Mouse (Mus musculus): ENCODE measurements at regions not wholly inside any gene's neighbourhood (a gene's known extent, or its start where the extent isn't known, plus 50 kb on each side); places are given as distances from the start of the nearest gene placed in this dataset.

DNA sequence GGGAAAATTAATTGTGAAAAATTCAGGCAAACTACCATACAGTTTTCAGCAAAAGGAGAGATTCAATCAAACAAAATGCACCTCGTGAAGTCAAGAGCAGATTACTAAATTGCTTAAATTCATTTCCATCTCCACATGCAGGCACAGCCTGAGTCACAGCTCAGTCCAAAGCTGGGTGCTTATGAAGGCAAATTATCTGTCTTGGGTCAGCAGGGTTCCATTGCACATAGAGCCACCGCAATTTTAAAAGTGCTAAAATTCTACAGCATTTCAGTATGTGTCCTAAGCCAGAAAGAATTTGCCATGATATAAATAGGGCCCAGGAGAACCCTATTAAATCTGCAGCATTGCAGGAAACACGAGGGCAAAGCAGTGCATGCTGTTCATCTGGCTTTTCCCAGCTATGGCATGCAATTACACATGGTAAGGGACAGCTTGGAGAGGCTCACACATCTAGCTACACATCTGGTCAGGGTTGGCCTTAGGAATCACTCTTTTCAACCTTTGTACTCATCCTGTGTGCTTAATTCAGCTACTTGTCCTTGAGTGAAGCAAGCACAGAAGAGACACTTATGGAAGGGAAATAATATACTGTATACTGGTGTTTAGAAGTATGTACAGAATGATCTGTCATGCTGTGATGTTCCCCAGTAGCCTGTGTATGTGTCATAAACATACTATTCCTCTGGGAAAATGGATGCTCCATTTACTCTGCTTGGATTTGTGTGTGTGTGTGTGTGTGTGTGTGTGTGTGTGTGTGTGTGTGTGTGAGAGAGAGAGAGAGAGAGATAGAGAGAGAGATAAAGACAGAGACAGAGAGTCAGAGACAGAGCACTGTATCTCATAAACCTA, 271.0 kb upstream of the Myo3a start:
- H3K4me1 ChIP-seq (ENCODE audit: control insufficient read depth in 1 of 2, insufficient read depth in 2 of 2, low read length in 2 of 2) = no peaks in the 10 kb centered on the region
- H3K4me3 ChIP-seq (ENCODE audit: control insufficient read depth in 1 of 2, insufficient read depth in 1 of 2, low read depth in 2 of 2, low read length in 2 of 2) = no peak overlapping the region
- no peak overlapping the region for H3K27ac ChIP-seq (ENCODE audit: control insufficient read depth, low read depth, low read length)
- H3K27me3 ChIP-seq (ENCODE audit: control insufficient read depth in 1 of 2, insufficient read depth in 2 of 2, low read length in 2 of 2) = peaks cover 0 to 4% of the 10 kb centered on the region in 2 experiments; a peak in 1 of 4 replicates
- H3K79me2 ChIP-seq (ENCODE audit: control insufficient read depth, insufficient read depth, low read length, poor library complexity) = no peaks in the 10 kb centered on the region
- H3K9ac ChIP-seq (ENCODE audit: control insufficient read depth, low read depth, low read length, poor library complexity, severe bottlenecking) = no peak overlapping the region
- DNase-seq (ENCODE audit: low read depth, low spot score) = no peak
- no peak for TF ChIP-seq ZC3H11A (IDR thresholded peaks at IDR 0.05; ENCODE audit: low read depth, low read length)
- TF ChIP-seq MYB (IDR thresholded peaks at IDR 0.05; ENCODE audit: low read depth, low read length) = no peak
- TF ChIP-seq BHLHE40 (IDR thresholded peaks at IDR 0.05; ENCODE audit: borderline replicate concordance, low read depth, low read length) = no peak
- no peak for TF ChIP-seq TAL1 (IDR thresholded peaks at IDR 0.05; ENCODE audit: low read length)
- no peak for TF ChIP-seq ETS1 (IDR thresholded peaks at IDR 0.05; ENCODE audit: low read depth, low read length)
- TF ChIP-seq RCOR1 (IDR thresholded peaks at IDR 0.05; ENCODE audit: low read depth, low read length) = no peak
- TF ChIP-seq ZKSCAN1 (IDR thresholded peaks at IDR 0.05; ENCODE audit: low read depth, low read length) = no peak
- TF ChIP-seq SIN3A (IDR thresholded peaks at IDR 0.05; ENCODE audit: low read length) = no peak
- TF ChIP-seq CTCF (IDR thresholded peaks at IDR 0.05 in 2 of 3, conservative IDR thresholded peaks at IDR 0.05 in 1 of 3; ENCODE audit: control insufficient read depth in 1 of 3, insufficient read depth in 1 of 3, low read depth in 2 of 3, low read length in 3 of 3, poor library complexity in 1 of 3, severe bottlenecking in 1 of 3) = no peak
- no peak for TF ChIP-seq USF2 (IDR thresholded peaks at IDR 0.05; ENCODE audit: borderline replicate concordance in 1 of 2, insufficient read depth in 1 of 2, low read depth in 1 of 2, low read length in 2 of 2)
- no peak for TF ChIP-seq ELF1 (IDR thresholded peaks at IDR 0.05; ENCODE audit: low read depth, low read length)
- no peak for TF ChIP-seq JUND (IDR thresholded peaks at IDR 0.05; ENCODE audit: low read depth, low read length)
- TF ChIP-seq TCF12 (IDR thresholded peaks at IDR 0.05; ENCODE audit: low read depth, low read length) = no peak
- TF ChIP-seq NELFE (IDR thresholded peaks at IDR 0.05; ENCODE audit: low read depth, low read length) = no peak
- no peaks in the 10 kb centered on the region for H3K9me3 ChIP-seq (replicated peaks; ENCODE audit: insufficient read depth, low read length)
- H3K36me3 ChIP-seq (ENCODE audit: control insufficient read depth in 1 of 2, insufficient read depth in 2 of 2, low read length in 2 of 2) = no peaks in the 10 kb centered on the region

DNA sequence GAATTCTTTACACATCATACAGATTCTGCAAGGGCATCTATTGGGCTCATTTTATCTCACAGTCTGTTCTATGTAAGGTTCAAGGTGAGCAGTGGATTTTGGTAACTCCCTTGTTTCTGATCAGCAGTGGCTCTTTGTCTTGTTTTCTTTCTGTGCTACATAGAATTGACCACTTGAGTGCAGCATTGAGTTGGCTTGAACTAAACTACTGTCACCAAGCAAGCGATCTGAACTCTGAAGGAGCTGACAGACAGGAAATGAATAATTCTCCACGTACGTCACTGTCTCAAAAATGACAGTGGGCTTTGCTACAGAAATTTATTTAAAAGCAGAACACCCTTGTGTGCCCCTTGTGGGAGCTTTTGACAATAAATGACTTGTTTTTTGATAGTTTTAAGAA, 268.9 kb upstream of the Myo3a start:
- Histone ChIP-seq H3K27ac (ENCODE audit: control insufficient read depth, low read depth, low read length) (no peak overlapping the region), H3K4me1 (ENCODE audit: control insufficient read depth in 1 of 2, insufficient read depth in 2 of 2, low read length in 2 of 2) (peaks cover 2 to 4% of the 10 kb centered on the region in 2 experiments), H3K36me3 (ENCODE audit: control insufficient read depth in 1 of 2, insufficient read depth in 2 of 2, low read length in 2 of 2) (peaks cover 0 to 4% of the 10 kb centered on the region in 2 experiments; a peak in 1 of 4 replicates), H3K4me3 (ENCODE audit: control insufficient read depth in 1 of 2, insufficient read depth in 1 of 2, low read depth in 2 of 2, low read length in 2 of 2) (peak overlapping the region; percentile 20 to 51), H3K27me3 (ENCODE audit: control insufficient read depth in 1 of 2, insufficient read depth in 2 of 2, low read length in 2 of 2) (peaks cover 0 to 4% of the 10 kb centered on the region in 2 experiments; a peak in 1 of 4 replicates), H3K9me3 (replicated peaks; ENCODE audit: insufficient read depth, low read length) (no peaks in the 10 kb centered on the region), H3K9ac (ENCODE audit: control insufficient read depth, low read depth, low read length, poor library complexity, severe bottlenecking) (peak overlapping the region; percentile 21), H3K79me2 (ENCODE audit: control insufficient read depth, insufficient read depth, low read length, poor library complexity) (no peaks in the 10 kb centered on the region)
- peak; percentile 88 for DNase-seq (ENCODE audit: low read depth, low spot score)
- TF ChIP-seq E2F4 (IDR thresholded peaks at IDR 0.05; ENCODE audit: borderline replicate concordance, low read depth, low read length) (no peak), TBP (IDR thresholded peaks at IDR 0.05; ENCODE audit: low read depth, low read length) (0 out of 2 replicates have a peak, but pooled peaks have one; percentile 14), RAD21 (IDR thresholded peaks at IDR 0.05; ENCODE audit: low read depth, low read length) (peak; percentile 97), CHD2 (IDR thresholded peaks at IDR 0.05; ENCODE audit: low read length) (no peak), CTCF (IDR thresholded peaks at IDR 0.05 in 2 of 3, conservative IDR thresholded peaks at IDR 0.05 in 1 of 3; ENCODE audit: control insufficient read depth in 1 of 3, insufficient read depth in 1 of 3, low read depth in 2 of 3, low read length in 3 of 3, poor library complexity in 1 of 3, severe bottlenecking in 1 of 3) (peak; percentile 35 to 90 (median 78); a peak in 5 of 6 replicates), EP300 (IDR thresholded peaks at IDR 0.05; ENCODE audit: low read depth in 1 of 2, low read length in 2 of 2) (0 out of 4 replicates have a peak, but pooled peaks of 1 of the 2 experiments have one; percentile 11), RCOR1 (IDR thresholded peaks at IDR 0.05; ENCODE audit: low read depth, low read length) (no peak), SMC3 (IDR thresholded peaks at IDR 0.05; ENCODE audit: low read depth, low read length) (peak; percentile 91), MAFK (IDR thresholded peaks at IDR 0.05; ENCODE audit: borderline replicate concordance, low read depth, low read length) (no peak), TCF12 (IDR thresholded peaks at IDR 0.05; ENCODE audit: low read depth, low read length) (no peak), ZC3H11A (IDR thresholded peaks at IDR 0.05; ENCODE audit: low read depth, low read length) (peak; percentile 90), POLR2A (IDR thresholded peaks at IDR 0.05; ENCODE audit: control insufficient read depth in 1 of 2, insufficient read depth in 1 of 2, low read depth in 1 of 2, low read length in 2 of 2, poor library complexity in 1 of 2) (no peak), USF1 (IDR thresholded peaks at IDR 0.05; ENCODE audit: low read depth, low read length) (no peak), MYC (IDR thresholded peaks at IDR 0.05; ENCODE audit: low read depth, low read length) (no peak), UBTF (IDR thresholded peaks at IDR 0.05; ENCODE audit: borderline replicate concordance, insufficient read depth, low read depth, low read length) (no peak), MXI1 (IDR thresholded peaks at IDR 0.05; ENCODE audit: low read depth, low read length) (no peak), SIN3A (IDR thresholded peaks at IDR 0.05; ENCODE audit: low read length) (peak; percentile 50; the same call in 1 of the 2 replicates), MYB (IDR thresholded peaks at IDR 0.05; ENCODE audit: low read depth, low read length) (no peak), NRF1 (IDR thresholded peaks at IDR 0.05; ENCODE audit: insufficient read depth, low read depth, low read length, poor library complexity, severe bottlenecking) (no peak), NELFE (IDR thresholded peaks at IDR 0.05; ENCODE audit: low read depth, low read length) (no peak)

All from MEL (cell line).